Mouse (Mus musculus): ENCODE data around the gene Gm3404.
"Not testable (repeated sequence)": the region's sequence is repeated elsewhere in the genome, so short reads cannot be mapped to it uniquely, and the experiment has no call there.

DNA sequence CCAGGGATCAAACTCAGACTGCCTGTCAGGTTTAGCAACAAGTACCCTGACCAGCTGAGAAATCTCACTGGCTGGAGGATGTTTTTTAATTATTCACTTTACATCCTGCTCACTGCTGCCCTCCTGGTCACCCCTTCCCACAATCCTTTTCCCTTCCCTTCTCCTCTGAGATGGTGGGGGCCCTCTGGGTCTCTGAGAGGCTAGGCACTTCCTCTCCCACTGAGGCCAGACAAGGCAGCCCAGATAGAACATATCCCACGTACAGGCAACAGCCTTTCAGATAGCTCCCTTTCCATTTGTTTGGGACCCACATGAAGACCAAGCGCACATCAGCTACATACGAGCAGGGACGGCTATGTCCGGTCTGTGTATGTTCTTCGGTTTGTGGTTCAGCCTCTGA, 44.6 kb downstream of the Gm3404 start:
- TF ChIP-seq POLR2A (IDR thresholded peaks at IDR 0.05; ENCODE audit: borderline replicate concordance, extremely low read depth, insufficient read depth, insufficient read length, poor library complexity, severe bottlenecking); CTCF (IDR thresholded peaks at IDR 0.05; ENCODE audit: borderline replicate concordance, extremely low read depth, insufficient read depth, insufficient read length): not testable (repeated sequence)
